Mouse (Mus musculus): ENCODE measurements around the gene Hamp2.
"Not testable (repeated sequence)": the region's sequence is repeated elsewhere in the genome, so short reads cannot be mapped to it uniquely, and the experiment has no call there.

Gene Hamp2

DNA sequence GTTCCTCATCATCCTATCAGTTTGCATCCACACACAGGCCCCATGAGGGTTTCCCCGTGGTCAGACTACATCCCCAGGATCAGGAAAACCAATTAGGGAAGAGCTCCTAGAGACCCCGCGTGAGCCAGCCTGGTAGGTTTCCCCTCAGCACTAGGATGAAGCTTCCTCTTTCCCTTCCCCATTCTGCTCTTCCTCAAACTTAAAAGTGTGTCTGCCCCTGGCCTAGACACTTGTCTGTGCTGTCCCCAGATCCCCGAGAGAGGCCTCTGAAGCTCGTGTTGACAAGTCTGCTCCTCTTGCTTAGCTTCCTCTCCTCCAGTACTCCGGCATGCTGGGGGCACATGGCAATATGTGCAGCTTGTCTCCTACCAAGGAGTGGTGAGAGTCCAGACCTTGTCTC is 29.0 kb upstream of the Hamp2 start:
- DNase-seq (ENCODE audit: low spot score in 2 of 2): peak in 1 of 2 experiments; percentile 43

DNA sequence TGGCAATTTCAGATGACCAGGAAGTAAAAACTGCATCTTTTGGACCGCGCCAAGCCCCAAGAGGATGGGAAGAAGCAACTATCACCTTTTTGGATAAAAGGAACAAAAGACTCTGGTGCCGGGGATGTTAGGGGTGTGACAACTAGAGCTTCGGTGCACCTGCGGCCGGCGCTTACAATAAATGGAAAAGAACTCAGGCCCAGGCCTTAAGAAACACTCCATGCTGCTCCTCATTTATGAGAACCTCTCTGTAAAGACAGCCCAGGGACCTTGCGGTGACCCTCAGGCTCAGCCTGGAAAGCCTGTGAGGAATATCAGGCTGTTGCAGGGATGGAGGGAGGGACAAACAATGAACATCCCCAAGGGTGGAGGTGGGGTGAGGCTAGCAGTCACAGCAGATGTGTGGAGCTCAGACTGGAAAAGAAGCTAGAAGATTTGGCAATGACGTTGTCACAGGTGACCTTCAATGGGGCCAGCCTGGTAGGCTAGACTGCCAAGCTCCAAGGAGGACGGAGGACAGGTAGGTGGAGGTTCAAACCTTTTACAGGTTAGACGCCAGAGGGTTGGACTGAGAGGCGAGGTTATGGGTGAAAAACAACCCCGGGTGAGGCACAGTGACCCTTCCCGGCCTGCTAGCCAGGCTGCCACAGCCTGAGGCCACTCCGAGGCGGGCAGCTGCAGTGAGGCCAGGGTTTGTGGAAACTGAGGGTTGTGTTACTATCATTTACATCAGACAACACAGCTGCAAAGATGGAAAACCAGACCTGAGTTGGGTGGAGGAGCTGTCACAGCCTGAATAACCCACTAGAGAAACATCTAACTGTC is 28.2 kb upstream of the Hamp2 start:
- peak in 1 of 2 experiments; percentile 17 for DNase-seq (ENCODE audit: low spot score in 2 of 2)

DNA sequence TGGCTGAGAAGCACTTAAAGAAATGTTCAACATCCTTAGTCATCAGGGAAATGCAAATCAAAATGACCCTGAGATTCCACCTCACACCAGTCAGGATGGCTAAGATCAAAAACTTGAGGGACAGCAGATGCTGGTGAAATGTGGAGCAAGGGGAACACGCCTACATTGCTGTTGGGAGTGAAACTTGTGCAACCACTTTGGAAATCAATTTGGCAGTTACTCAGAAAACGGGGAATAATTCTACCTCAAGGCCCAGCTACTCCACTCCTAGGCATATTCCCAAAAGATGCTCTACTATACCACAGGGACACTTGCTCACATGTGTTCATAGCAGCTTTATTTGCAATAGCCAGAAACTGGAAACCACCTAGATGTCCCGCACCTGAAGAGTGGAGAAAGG is 25.4 kb upstream of the Hamp2 start:
- DNase-seq (ENCODE audit: low spot score in 2 of 2): peak in 1 of 2 experiments; percentile 1

DNA sequence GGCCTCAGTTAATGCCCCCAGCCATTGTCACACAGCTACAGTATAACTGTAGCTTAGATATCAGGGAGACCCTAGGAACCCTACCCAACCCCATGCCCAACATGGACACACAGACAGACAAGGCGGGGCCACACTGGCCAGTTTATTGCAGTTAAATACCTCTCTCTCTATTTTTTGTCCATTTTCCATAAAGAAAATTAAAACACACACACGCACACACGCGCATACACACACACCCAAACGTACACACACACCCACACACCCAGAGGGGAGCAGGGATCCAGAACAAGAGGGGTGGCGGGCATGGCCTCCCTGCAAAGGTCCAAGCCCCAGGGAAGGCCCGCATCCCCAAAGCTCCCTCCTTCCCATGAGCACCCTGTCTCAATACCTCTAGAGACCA is 21.4 kb upstream of the Hamp2 start:
- DNase-seq (ENCODE audit: low spot score in 2 of 2): no peak

DNA sequence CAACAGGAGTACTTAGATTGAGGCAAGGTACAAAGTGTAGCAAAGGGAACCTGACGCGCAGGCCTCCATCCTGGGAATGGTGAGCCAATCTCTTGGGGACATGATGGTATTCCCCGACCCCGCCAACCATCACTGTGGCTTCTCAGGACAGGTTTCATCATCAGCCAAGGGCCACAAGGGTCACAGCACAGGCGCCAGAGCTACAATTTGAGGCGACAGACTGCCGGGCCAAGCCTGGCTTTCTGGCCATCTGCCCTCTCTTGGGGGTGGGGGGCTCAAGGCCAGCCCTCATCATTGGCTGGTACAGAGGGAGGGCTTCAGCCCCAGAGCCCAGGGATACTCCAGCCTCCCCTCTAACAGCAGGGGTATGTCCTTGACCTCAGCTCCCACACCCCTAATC is 21.0 kb upstream of the Hamp2 start:
- DNase-seq (ENCODE audit: low spot score in 2 of 2): peak in 1 of 2 experiments; percentile 28

DNA sequence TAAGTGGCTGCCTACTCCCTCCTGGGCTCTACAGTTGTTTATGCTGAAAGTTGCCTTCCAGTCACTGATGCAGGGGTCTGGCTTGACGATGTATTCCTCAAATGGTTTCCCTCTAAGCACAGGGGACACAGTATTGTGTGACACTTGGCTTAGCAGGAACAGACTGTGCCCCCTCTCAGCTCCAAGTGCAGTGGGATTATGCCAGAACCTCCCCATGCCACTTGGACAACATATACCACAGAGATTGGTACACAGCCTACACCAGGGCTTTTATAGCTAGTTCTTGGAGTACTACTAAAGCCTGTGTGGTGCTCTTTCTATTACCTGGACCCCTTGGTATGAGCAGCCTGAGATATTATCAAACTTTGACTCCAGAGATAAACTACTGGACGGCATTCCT is 20.2 kb upstream of the Hamp2 start:
- not testable (repeated sequence) for DNase-seq (ENCODE audit: low spot score in 2 of 2)

DNA sequence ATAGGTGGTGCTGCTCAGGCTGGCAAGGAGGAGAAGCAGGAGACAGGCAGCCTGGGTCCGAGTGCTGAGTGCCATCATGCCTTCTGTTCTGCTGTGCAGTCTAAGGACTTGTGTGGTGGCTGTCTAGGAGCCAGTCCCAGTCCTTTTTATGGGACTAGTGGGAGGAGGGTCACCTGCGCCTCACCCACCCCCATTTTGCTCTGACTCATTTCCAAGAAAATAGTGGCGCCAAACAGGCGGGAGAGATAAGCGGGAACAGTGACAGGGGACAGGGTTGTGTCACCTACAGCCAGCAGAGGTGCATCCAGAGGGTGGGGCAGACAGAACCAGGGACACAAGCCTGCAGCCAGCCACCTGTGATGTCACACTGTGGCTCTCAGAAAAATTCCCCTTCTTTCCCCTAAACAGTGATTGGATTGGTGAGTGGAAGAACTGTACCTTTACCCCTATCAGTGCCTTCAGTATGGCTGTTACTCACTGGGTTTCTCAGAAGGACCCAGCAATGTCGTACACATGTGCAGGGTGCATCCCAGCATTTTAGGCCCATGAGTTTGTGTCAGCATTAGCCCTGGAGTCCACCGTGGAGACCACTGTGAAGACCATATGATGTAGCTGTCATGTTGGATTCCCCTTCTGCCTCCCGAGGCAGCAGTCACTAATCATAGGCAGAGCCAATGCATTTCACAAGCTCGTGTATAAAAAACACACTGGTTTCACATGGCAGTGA is 19.6 kb upstream of the Hamp2 start, which contains the start of gene Hamp:
Hamp (minus strand) TSS at position 124 of the 727 bp plus-strand sequence.
- DNase-seq (ENCODE audit: low spot score in 2 of 2): no peak

DNA sequence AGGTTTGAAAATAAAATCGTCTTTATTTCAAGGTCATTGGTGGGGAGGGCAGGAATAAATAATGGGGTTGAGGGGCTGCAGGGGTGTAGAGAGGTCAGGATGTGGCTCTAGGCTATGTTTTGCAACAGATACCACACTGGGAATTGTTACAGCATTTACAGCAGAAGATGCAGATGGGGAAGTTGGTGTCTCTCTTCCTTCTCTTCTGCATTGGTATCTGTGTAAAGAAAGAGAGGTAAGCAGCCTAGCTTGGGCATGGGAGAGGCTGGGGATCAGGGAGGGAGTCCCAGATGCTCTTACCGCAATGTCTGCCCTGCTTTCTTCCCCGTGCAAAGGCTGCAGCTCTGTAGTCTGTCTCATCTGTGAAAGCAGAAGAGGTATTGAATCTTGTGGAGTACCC is 17.9 kb upstream of the Hamp2 start:
- DNase-seq (ENCODE audit: low spot score in 2 of 2): not testable (repeated sequence)

DNA sequence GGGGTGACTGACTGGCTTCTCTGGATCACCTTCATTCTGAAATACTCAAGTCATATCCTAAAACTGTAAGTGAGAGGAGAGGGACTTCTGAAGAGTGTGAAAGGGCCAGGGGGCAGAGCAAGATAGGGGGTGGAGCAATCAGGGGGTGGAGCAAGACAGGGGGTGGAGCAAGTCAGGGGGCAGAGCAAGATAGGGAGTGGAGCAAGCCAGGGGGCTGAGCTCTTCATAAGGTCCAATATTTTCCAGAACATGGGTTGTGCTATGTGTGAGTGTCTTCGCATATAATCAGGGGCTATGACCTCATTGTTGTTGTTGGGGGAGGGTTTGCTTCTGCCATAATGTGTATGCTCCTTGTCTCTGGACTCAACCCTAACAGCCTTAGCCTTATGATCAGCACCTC is 15.6 kb upstream of the Hamp2 start:
- not testable (repeated sequence) for DNase-seq (ENCODE audit: low spot score in 2 of 2)

DNA sequence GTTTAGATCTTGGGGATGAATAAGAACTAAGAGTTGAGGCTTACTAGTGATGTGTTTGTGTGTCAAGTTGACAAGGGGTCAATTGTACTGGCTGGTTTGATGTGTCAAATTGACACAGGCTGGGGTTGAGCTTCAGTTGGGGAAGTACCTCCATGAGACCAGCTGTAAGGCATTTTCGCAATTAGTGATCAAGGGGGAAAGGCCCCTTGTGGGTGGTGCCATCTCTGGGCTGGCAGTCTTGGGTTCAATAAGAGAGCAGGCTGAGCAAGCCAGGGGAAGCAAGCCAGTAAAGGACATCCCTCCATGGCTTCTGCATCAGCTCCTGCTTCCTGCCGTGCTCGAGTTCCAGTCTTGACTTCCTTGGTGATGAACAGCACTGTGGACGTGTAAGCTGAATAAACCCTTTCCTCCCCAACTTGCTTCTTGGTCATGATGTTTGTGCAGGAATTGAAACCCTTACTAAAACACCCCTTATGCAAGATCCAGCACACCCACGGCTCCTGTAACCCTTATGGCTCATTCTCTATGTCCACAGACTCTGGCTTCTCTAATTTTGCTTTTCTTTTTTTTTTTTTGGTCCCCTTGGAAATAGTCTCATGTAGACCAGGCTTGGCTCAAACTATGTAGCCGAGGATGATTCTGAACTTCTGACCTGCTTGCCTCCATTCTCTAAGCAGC is 11.1 kb upstream of the Hamp2 start:
- not testable (repeated sequence) for DNase-seq (ENCODE audit: low spot score in 2 of 2)

DNA sequence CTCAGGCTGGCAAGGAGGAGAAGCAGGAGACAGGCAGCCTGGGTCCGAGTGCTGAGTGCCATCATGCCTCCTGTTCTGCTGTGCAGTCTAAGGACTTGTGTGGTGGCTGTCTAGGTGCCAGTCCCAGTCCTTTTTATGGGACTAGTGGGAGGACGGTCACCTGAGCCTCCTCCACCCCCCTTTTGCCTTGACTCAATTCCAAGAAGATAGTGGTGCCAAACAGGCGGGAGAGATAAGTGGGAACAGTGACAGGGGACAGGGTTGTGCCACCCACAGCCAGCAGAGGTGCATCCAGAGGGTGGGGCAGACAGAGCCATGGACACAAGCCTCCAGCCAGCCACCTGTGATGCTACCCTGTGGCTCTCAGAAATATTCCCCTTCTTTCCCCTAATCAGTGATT is 410 bp downstream of the Hamp2 start:
- DNase-seq (ENCODE audit: low spot score in 2 of 2): no peak

DNA sequence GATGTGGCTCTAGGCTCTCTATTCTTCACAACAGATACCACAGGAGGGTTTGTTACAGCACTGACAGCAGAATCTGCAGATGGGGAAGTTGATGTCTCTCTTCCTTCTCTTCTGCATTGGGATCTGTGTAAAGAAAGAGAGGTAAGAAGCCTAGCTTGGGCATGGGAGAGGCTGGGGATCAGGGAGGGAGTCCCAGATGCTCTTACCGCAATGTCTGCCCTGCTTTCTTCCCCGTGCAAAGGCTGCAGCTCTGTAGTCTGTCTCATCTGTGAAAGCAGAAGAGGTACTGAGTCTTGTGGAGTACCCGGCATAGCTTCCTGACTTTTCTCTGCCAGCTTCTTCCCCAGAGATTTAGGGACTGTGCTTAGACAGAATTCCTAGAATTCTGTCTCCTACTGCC is 2.0 kb downstream of the Hamp2 start:
- not testable (repeated sequence) for DNase-seq (ENCODE audit: low spot score in 2 of 2)

DNA sequence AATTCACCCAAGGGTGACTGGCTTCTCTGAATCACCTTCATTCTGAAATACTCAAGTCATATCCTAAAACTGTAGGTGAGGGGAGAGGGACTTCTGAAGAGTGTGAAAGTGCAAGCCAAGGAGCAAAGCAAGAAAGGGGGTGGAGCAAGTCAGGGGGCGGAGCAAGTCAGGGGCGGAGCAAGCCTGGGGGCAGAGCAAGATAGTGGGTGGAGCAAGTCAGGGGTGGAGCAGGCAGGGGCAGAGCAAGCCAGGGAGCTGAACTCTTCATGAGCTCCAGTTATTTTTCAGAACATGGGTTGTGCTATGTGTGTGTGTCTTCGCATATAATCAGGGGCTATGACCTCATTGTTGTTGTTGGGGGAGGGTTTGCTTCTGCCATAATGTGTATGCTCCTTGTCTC is 4.3 kb downstream of the Hamp2 start:
- DNase-seq (ENCODE audit: low spot score in 2 of 2): no peak

DNA sequence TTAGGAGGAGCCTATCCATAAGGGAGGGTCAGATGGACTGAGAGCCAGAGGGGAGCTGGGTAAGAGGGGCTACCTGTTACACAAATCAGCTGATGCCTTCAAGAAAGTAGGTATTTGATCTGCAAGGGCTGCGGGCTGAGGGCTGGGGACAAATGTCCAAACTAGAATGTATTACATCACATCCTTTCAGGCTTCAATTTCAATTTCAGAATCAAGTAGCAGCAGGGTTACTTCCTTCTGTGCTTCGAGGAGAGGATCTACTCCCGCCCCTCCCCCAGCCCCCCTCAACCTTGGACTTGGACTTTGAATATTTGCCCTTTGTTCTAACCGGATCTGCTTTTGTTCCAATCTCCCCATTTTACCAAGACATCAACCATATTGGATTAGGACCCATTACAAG is 7.3 kb downstream of the Hamp2 start:
- DNase-seq (ENCODE audit: low spot score in 2 of 2): no peak

DNA sequence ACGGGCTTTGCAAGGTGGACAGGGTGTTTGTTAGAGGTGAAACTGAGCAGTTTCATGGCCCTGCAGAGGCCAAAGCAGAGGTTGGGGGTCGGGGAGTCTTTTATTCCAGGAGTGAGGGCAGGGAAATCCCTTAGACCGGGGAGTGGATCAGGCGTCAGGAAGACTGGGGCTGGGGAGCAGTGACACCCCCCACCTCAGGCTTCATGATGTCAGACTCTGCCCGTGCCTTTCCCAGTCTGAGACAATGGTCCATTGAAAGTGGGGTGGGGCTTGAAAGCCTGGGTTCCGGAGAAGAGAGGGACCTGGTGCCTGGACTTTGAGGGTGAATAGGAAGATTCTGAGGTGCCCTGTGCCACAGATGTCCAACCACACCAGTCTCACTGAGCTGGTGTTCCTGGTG is 7.8 kb downstream of the Hamp2 start:
- no peak for DNase-seq (ENCODE audit: low spot score in 2 of 2)

DNA sequence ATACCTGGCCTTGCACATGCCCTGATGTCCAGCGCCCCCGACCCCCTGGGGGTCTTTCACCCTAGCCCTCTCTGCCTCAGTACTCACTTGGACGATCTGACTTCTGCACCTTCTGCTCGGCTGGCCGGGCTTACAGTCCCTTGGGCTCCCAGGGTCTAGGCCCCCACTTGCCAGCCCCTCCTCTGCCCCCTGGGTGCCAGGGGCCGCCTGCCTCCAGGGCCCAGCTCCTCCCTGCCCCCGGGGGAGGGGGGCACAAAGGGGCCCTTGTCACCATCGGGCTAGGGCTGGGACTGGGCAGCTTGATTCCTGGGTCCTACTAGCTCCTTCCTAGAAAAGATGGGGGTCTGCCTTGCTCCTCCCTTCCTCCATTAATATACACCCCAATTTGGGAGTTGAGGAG is 9.7 kb downstream of the Hamp2 start, which contains the start of gene Mag:
Mag (minus strand) TSS at position 142 of the 400 bp plus-strand sequence.
- no peak for DNase-seq (ENCODE audit: low spot score in 2 of 2)

DNA sequence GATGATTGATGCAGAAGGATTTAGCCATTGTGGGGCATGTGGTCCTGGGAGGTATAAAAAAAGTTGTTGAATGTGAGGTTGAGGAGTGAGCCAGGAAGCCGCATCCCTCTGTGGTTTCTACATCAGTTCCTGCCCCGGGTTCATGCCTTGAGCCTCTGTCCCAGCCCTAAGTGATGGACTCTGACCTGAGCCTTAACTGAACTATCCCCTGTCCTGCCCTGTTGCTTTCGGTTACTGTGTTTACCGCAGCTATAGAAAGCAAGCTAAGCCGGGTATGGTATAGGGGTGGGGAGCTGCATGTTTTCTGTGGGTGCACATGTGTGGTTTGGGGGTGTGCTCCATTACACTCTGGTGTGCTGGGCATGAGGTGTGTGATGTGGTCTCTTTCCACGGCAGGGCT is 14.7 kb downstream of the Hamp2 start:
- DNase-seq (ENCODE audit: low spot score in 2 of 2): no peak

DNA sequence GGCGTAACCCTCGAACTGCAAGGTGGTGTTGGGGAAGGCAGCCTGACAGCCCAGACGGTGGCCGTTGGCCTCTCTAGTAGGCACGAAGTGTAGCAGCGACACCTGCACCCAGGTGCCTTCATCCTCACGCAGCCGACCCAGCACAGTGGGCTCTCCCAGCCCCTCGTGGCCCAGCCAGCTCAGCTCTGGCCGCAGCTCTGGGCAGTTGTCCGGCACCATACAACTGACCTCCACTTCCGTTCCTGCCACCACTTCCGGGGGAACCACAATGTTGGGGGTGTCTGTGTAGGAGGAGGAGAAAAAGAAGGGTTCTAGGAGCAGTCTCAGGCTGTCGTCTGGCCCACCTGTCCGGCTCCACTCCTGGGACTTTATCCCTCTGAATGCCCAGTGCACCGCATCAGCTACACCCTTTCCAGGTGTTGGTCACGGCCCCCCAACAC is 15.5 kb downstream of the Hamp2 start:
- no peak for DNase-seq (ENCODE audit: low spot score in 2 of 2)

DNA sequence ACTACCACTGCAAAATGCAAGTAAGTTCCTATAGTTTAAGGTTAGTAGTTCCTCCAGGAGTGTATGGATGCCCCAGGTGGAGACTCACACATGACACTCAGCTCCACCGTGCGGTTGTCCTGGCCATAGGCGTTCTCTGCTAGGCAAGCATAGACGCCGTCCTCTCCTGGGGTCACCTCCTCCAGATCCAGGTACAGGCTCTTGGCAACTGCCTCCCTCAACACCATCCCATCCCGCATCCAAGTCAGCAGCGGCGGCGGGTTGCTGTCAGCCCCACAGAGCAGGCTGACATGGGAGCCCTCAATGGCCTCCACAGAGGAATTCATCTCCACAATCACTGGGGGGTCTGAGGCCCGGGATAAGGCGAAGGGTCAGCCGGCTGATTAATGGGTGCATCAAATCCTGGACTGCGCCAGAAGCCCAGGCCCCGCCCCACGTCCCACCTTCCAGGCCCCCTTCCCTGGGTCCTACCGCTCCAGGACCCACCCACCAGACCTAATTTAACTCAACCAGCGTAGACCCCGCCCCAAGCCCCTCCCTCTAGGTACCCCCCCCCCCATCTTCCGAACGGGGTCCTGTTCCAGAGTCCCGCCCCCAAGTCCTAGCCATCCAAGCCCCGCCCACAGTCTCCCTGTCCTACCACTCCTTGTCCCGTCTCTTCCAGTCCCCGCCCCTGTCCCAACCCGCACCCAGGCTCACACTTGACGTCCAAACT is 16.0 kb downstream of the Hamp2 start:
- DNase-seq (ENCODE audit: low spot score in 2 of 2): no peak

DNA sequence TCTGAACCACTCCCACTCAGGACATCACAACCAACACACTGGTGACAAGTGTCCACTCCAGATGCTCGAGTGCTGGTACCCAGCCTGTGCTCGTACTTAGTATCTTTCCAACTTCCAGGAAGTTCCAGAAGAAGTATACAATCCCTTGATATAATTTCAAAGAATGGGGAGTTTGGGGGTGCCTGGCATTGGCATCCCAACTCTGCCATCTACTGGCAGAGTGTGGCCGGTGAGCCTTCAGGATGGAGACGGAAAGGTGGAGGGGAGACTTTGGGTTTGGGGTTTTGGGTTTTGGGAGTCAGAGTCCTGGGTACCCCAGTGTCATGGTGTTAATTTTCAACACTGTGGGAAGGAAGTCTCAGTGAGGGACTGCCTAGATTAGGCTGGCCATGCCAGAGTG is 20.4 kb downstream of the Hamp2 start:
- peak; percentile 33 to 46 for DNase-seq (ENCODE audit: low spot score in 2 of 2)

DNA sequence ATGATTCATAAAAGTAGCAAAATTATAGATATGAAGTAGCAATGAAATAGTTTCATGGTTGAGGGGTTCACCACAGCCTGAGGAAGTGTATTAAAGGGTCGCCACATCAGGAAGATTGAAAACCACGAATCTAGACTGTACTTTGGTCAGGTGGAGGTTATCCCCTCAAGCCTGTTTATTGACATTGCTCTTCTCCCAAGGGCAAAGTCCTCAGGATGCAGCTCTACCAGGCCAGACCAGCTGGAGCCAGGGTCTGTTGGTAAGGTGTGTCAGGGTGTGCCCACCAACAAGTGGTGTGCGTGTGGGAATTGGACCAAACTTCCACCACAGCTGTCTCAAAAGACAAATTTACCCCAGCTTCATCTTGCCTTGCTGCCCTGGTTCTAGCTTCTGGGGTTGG is 29.3 kb downstream of the Hamp2 start:
- no peak for DNase-seq (ENCODE audit: low spot score in 2 of 2)

DNA sequence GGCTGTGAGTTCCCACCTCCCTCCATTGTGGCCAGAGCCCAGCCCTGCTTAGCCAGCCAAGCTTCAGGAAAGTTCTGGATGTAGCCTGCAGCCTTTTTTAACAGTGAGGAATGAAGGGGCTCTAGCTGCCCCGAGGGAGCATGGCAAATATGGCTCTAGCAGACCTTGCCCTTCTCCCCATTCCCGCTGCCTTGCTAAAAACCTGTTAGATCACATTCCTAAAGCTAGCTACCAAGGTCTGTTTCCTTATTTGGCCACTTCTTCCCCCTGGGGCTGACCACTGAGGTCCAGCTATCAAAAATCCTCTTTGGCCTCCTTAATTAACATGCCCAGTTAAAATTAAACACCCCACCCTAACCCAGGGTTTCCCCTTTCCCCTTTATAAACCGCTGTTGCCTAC is 32.0 kb downstream of the Hamp2 start:
- no peak for DNase-seq (ENCODE audit: low spot score in 2 of 2)
